Mouse (Mus musculus) embryo, embryonic 9.5 days (tissue): ENCODE data around the gene Chp1.
A peak's percentile ranks its signal among the peaks of the same experiment; 100 is the strongest.
"Not testable (repeated sequence)": the region's sequence is repeated elsewhere in the genome, so short reads cannot be mapped to it uniquely, and the experiment has no call there.

Experiments used
- DNase-seq: peaks from one replicate; pipeline ENCODE4 v3.0.0-alpha.2; 2017; ENCODE audit errors: extremely low spot score

Chp1 gene

GRCm38 (mm10) chr2:119565284-119565683 lies 17.8 kb downstream of the Chp1 start:
- DNase-seq, result no peak

GRCm38 (mm10) chr2:119566182-119566855 lies 18.8 kb downstream of the Chp1 start:
- DNase-seq, result no peak

- no peak for DNase-seq
Measured at GRCm38 (mm10) chr2:119572471-119572870, 25.0 kb downstream of the Chp1 start.

- DNase-seq, result no peak
Measured at GRCm38 (mm10) chr2:119581571-119581970, 34.1 kb downstream of the Chp1 start.

- no peak for DNase-seq
Measured at GRCm38 (mm10) chr2:119583439-119583838, 35.9 kb downstream of the Chp1 start.

GRCm38 (mm10) chr2:119584282-119584681 lies 36.8 kb downstream of the Chp1 start:
- DNase-seq, result no peak

- DNase-seq, result peak; percentile 57
Measured at GRCm38 (mm10) chr2:119587383-119587782, 39.9 kb downstream of the Chp1 start.

GRCm38 (mm10) chr2:119591247-119591646 lies 43.8 kb downstream of the Chp1 start:
- no peak for DNase-seq

GRCm38 (mm10) chr2:119593765-119594112 lies 46.2 kb downstream of the Chp1 start:
- no peak for DNase-seq

GRCm38 (mm10) chr2:119594113-119594981 lies 46.9 kb downstream of the Chp1 start:
- DNase-seq, result peak; percentile 94

GRCm38 (mm10) chr2:119595308-119595707 lies 47.8 kb downstream of the Chp1 start:
- DNase-seq, result no peak

- DNase-seq, result no peak
Measured at GRCm38 (mm10) chr2:119596781-119597330, 49.4 kb downstream of the Chp1 start.

- no peak for DNase-seq
Measured at GRCm38 (mm10) chr2:119601027-119601426, 53.5 kb downstream of the Chp1 start.

- not testable (repeated sequence) for DNase-seq
Measured at GRCm38 (mm10) chr2:119601575-119601974, 54.1 kb downstream of the Chp1 start.

- DNase-seq, result no peak
Measured at GRCm38 (mm10) chr2:119602488-119602887, 55.0 kb downstream of the Chp1 start.

GRCm38 (mm10) chr2:119603909-119604308 lies 56.4 kb downstream of the Chp1 start:
- no peak for DNase-seq

GRCm38 (mm10) chr2:119605361-119605973 lies 58.0 kb downstream of the Chp1 start:
- no peak for DNase-seq

- DNase-seq, result no peak
Measured at GRCm38 (mm10) chr2:119607023-119607422, 59.5 kb downstream of the Chp1 start.

- no peak for DNase-seq
Measured at GRCm38 (mm10) chr2:119617841-119618198, 70.3 kb downstream of the Chp1 start.

- DNase-seq, result peak; percentile 92
Measured at GRCm38 (mm10) chr2:119618199-119618982, 70.9 kb downstream of the Chp1 start, which contains the start of the genes Nusap1 and Oip5. Nusap1 (plus strand) TSS chr2:119618298. Oip5 (minus strand) TSS chr2:119618469.

GRCm38 (mm10) chr2:119619002-119619401 lies 71.5 kb downstream of the Chp1 start:
- not testable (repeated sequence) for DNase-seq
